Mouse (Mus musculus) liver, embryonic 18 days (tissue): ENCODE measurements around the gene B4galt4. TPM values are rescaled to one million over a fixed set of nuclear protein-coding genes. Genes with fewer than 3 reads are reported as not detected.

Experiments
- polyA plus RNA-seq: library from polyadenylated mRNA; depleted of rRNA; stranded (reverse); fragments of >200 nt; gene quantifications from 2 replicates; pipeline ENCODE4 v1.2.3, GENCODE M21; 2012; rRNA removed

The B4galt4 gene
- 2.0 TPM in 2 replicates for polyA plus RNA-seq

DNA sequence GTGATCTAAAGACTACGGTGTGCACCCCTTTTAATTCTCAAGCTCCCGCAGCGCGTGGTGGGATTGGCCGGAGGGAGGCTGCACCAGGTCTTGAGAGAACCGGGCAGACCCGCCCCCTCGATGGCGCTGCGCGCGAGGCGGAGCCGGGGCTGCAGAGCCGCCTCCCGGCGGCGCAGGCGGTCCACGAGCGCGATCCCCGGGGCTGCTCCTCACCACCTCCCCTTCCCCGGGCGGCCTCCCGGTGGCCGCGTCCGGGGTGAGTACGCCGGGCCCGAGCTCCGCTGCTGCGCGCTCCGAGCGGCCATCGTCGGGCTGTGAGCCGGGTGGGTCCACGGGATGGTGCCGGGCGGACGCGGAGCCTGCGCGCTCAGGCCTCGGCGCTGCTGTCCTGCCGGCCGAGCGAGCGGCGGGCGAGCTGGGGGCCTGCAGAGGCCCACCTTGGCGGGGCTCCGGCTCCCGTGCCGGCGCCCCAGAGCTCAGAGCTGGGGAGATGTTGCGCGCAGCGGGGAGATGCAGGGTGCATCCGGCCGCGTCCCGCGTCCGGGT is at the start of gene B4galt4:
Gene B4galt4 (plus strand): TSS at position 152 of the 546 bp plus-strand sequence.

DNA sequence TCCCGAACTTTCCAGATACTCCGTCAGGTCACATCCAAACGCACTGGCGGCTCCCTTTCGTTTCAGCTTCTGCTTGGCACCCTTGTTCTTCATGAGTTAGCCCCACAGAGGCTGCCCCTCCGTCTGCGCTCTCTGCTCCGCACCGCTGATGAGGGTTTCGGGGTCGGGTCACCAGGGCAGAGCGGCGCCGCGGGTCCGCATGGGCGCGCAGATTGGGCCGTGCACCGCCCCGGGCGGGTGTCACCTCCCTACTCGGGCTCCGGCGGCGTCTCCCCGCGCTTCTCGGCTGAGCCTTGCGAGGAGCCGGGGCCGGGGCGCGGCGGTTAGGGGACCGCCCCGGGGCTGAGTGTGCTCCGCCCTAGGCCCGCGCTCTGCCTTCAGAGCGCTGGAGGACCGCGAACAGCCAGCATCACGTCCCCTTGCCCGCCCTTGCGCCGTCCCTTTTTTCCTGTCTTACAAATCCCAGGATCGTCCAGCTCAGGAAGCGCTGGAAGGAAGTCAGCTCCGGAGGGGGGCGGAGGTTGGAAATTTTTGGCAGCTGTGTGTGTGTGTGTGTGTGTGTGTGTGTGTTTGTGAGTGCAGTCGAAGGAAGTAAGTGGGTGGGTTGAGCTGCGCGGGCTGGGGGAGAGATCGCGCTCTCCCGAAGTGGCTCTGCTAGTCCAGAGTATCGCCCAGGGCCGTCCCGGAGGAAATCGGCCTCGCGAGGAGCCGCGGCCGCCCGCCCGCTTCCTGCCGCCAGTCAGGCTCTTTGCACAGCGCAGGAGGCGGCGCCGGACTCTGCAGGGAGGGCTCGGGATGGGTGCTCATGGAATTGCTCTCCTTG is 29.3 kb upstream of the B4galt4 start, which contains the start of gene Arhgap31:
Gene Arhgap31 (minus strand): TSS at position 694 of the 823 bp plus-strand sequence.

DNA sequence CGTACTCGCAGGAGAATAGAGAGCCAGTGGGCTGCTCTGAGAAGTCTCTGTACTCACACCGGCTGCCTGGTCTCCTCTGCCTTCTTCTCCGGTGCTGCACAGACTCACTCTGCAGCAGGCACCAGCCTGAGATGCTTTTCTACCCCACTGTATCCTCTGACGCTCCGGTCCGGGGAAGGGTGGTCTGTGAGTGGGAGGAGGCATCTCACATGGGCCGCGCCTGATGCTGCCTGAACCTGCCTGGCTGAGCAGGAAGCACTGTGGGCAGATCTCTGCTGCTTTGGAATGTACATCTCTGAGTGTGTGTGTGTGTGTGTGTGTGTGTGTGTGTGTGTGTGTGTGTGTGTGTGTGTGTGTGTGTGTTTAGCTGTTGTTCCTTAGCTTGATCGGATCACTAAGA is 58.0 kb downstream of the B4galt4 start, which contains the start of gene Upk1b:
Gene Upk1b (minus strand): TSS at position 238 of the 400 bp plus-strand sequence.

Other genes with a start within 250 kb of the B4galt4 start
- 7.9 and 8.6 TPM in 2 replicates for gene Timmdc1, start 219.6 kb upstream of the B4galt4 start, polyA plus RNA-seq
- gene Poglut1, start 192.0 kb upstream of the B4galt4 start, polyA plus RNA-seq = 5.7 and 6.2 TPM in 2 replicates
- 36.9 and 44.6 TPM in 2 replicates for gene Tmem39a, start 183.6 kb upstream of the B4galt4 start, polyA plus RNA-seq
- 1.2 and 1.5 TPM in 2 replicates for gene Arhgap31, start 29.0 kb upstream of the B4galt4 start, polyA plus RNA-seq
- 2.2 and 2.7 TPM in 2 replicates for gene Upk1b, start 58.1 kb downstream of the B4galt4 start, polyA plus RNA-seq
- not detected in 2 replicates for gene 4930435E12Rik, start 86.5 kb downstream of the B4galt4 start, polyA plus RNA-seq
- 0.58 and 0.65 TPM in 2 replicates for gene Igsf11, start 150.4 kb downstream of the B4galt4 start, polyA plus RNA-seq